Mouse (Mus musculus) limb, embryonic 14.5 days (tissue): Measurements from ENCODE around the gene Cap2. TPM values are rescaled to one million over a fixed set of nuclear protein-coding genes. Genes with fewer than 3 reads are reported as not detected.
A peak's percentile ranks its signal among the peaks of the same experiment; 100 is the strongest.

ENCODE experiments used
- ATAC-seq: fragments of 200-750 bp; cut with Nextera tagmentation; 2 replicates; pipeline ENCODE4 v1.8.0; 2017; ENCODE audit warnings: low read depth, moderate number of reproducible peaks, moderate TSS enrichment; ENCODE audit not compliant: low FRiP score
- DNase-seq: peaks from one replicate; pipeline ENCODE4 v3.0.0-alpha.2; 2015; ENCODE audit warnings: low spot score
- H3K27ac ChIP-seq: fragments of 300-500 bp; sonication (generic); replicated peaks from 2 replicates; pipeline ENCODE4 v1.5.1; 2014; ENCODE audit warnings: low read depth, mild to moderate bottlenecking, low read length, moderate library complexity, mixed read lengths
- H3K27me3 ChIP-seq: fragments of 300-500 bp; sonication (generic); 2 replicates; pipeline ENCODE4 v1.6.1; 2014; ENCODE audit warnings: low read length, mixed read lengths; ENCODE audit not compliant: control insufficient read depth, insufficient read depth
- H3K36me3 ChIP-seq: fragments of 300-500 bp; sonication (generic); 2 replicates; pipeline ENCODE4 v1.6.1; 2014; ENCODE audit warnings: mild to moderate bottlenecking, low read length, moderate library complexity, mixed read lengths; ENCODE audit not compliant: control insufficient read depth, insufficient read depth
- H3K4me1 ChIP-seq: fragments of 300-500 bp; sonication (generic); 2 replicates; pipeline ENCODE4 v1.6.1; 2014; ENCODE audit warnings: antibody characterized with exemption, low read length, mixed read lengths; ENCODE audit not compliant: control insufficient read depth, insufficient read depth
- H3K4me2 ChIP-seq: fragments of 300-500 bp; sonication (generic); replicated peaks from 2 replicates; pipeline ENCODE4 v1.6.1; 2014; ENCODE audit warnings: low read depth, mild to moderate bottlenecking, low read length, moderate library complexity; ENCODE audit not compliant: severe bottlenecking
- H3K4me3 ChIP-seq: fragments of 300-500 bp; sonication (generic); replicated peaks from 2 replicates; pipeline ENCODE4 v1.5.1; 2014; ENCODE audit warnings: low read length
- H3K9ac ChIP-seq: fragments of 300-500 bp; sonication (generic); 2 replicates; pipeline ENCODE4 v1.6.1; 2014; ENCODE audit warnings: mild to moderate bottlenecking, low read depth, low read length, moderate library complexity; ENCODE audit not compliant: severe bottlenecking
- H3K9me3 ChIP-seq: fragments of 300-500 bp; sonication (generic); 2 replicates; pipeline ENCODE4 v1.6.1; 2016; ENCODE audit warnings: low read length; ENCODE audit not compliant: control insufficient read depth
- POLR2A ChIP-seq: fragments of 200-500 bp; IDR thresholded peaks from 2 replicates; pipeline ENCODE4 v1.8.0; 2012; ENCODE audit warnings: inconsistent platforms, mild to moderate bottlenecking, moderate library complexity, borderline replicate concordance; ENCODE audit not compliant: insufficient read depth, insufficient read length; ENCODE audit errors: extremely low read depth
- WGBS: fragments of 180-500 bp; shearing (Covaris S2); extraction: QIAGEN DNeasy Blood & Tissue Kit; methylation state at CpG from one replicate; pipeline ENCODE4 v1.1.7; 2014; 5-methylcytosine and 5-hydroxymethylcytosine counted together
- polyA plus RNA-seq, 2 experiments: library from polyadenylated mRNA; depleted of rRNA in 1 of 2; stranded (reverse) in 1 of 2; unstranded in 1 of 2; fragments of >200 nt; fragmentation: Nextera tagmentation in 1 of 2; extraction: Ambion mirVana in 1 of 2; gene quantifications; 2 replicates each; pipeline versions ENCODE4 v1.2.1 to v1.2.3; 2012 to 2014

Cap2 gene
- polyA plus RNA-seq, 2 experiments = 22.1 to 27.6 TPM

- H3K27me3 ChIP-seq = no peaks in the 10 kb centered on the region
- ATAC-seq (0 out of 2 replicates have a peak, but pooled peaks have one; percentile 30), DNase-seq (no peak)
- H3K9ac ChIP-seq = no peak overlapping the region
- no peak for TF ChIP-seq POLR2A
- H3K36me3 ChIP-seq = no peaks in the 10 kb centered on the region
- no peak overlapping the region for H3K4me3 ChIP-seq
- H3K4me1 ChIP-seq = no peaks in the 10 kb centered on the region
- H3K27ac ChIP-seq = no peak overlapping the region
- H3K9me3 ChIP-seq = no peaks in the 10 kb centered on the region
- WGBS = 81% methylated on average over 18 of the region's 18 CpGs
- no peak overlapping the region for H3K4me2 ChIP-seq
Measured at GRCm38 (mm10) chr13:46525295-46526255, 23.9 kb downstream of the Cap2 start.

DNA sequence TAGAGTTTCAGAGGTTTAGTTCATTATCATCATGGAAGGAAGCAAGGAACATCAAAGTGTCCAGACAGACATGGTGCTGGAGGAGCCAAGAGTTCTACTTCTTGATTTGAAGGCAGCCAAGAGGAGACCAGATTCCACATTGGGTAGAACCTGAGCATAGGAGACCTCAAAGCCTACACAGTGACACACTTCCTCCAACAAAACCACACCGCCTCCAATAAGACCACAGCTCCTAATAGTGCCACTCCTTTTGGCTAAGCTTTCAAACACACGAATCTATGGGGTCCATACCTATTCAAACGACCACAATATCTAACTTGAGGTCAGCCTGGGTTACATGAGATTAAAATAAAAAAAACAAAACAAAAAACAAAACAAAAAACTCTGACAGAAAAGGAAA lies 25.0 kb downstream of the Cap2 start:
- no peak overlapping the region for H3K9ac ChIP-seq
- H3K36me3 ChIP-seq = no peaks in the 10 kb centered on the region
- no peaks in the 10 kb centered on the region for H3K9me3 ChIP-seq
- no peak for ATAC-seq
- no peak overlapping the region for H3K27ac ChIP-seq
- whole genome bisulfite sequencing = 88% methylated on average over 3 of the region's 3 CpGs
- no peak overlapping the region for H3K4me3 ChIP-seq
- no peak for TF ChIP-seq POLR2A
- no peaks in the 10 kb centered on the region for H3K4me1 ChIP-seq
- H3K4me2 ChIP-seq = no peak overlapping the region
- no peak for DNase-seq
- H3K27me3 ChIP-seq = no peaks in the 10 kb centered on the region

- no peak for TF ChIP-seq POLR2A
- no peaks in the 10 kb centered on the region for H3K36me3 ChIP-seq
- no peaks in the 10 kb centered on the region for H3K27me3 ChIP-seq
- H3K4me3 ChIP-seq = no peak overlapping the region
- 88% methylated on average over 5 of the region's 5 CpGs for WGBS
- no peaks in the 10 kb centered on the region for H3K9me3 ChIP-seq
- no peak overlapping the region for H3K27ac ChIP-seq
- no peak overlapping the region for H3K9ac ChIP-seq
- DNase-seq = no peak
- no peaks in the 10 kb centered on the region for H3K4me1 ChIP-seq
- H3K4me2 ChIP-seq = no peak overlapping the region
- no peak for ATAC-seq
Measured at GRCm38 (mm10) chr13:46527340-46527739, 25.7 kb downstream of the Cap2 start.

GRCm38 (mm10) chr13:46529037-46529436 lies 27.4 kb downstream of the Cap2 start:
- H3K27ac ChIP-seq = no peak overlapping the region
- no peak overlapping the region for H3K4me3 ChIP-seq
- H3K4me2 ChIP-seq = no peak overlapping the region
- DNase-seq (no peak), ATAC-seq (no peak)
- H3K9ac ChIP-seq = no peak overlapping the region
- no peaks in the 10 kb centered on the region for H3K36me3 ChIP-seq
- 73% methylated on average over 10 of the region's 10 CpGs for WGBS
- no peaks in the 10 kb centered on the region for H3K27me3 ChIP-seq
- TF ChIP-seq POLR2A = no peak
- H3K9me3 ChIP-seq = no peaks in the 10 kb centered on the region
- H3K4me1 ChIP-seq = 0 out of 2 replicates have a peak, but pooled peaks cover under 1% of the 10 kb centered on the region

DNA sequence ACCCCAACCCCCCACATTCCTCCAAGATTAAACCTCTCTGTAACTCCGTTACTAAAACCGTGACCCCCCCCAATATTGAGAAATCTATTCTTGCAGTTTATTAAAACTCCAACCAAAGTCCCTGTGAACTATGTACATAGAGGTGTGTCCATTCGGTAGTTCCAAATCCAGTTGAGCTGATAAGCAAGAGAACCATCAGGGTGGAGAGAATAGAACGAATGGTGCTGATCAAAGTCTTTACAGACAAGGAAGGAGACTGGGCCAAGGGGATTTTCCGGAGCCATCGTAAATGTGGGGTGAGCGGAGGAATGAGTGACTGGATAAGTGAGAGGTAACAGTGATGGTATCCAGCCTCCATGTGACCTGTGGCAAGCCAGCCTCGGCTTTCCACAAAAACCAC lies 28.9 kb downstream of the Cap2 start:
- Histone ChIP-seq H3K27me3 (no peaks in the 10 kb centered on the region), H3K4me3 (no peak overlapping the region), H3K27ac (no peak overlapping the region), H3K9me3 (no peaks in the 10 kb centered on the region), H3K4me1 (0 out of 2 replicates have a peak, but pooled peaks cover 3% of the 10 kb centered on the region), H3K9ac (no peak overlapping the region), H3K36me3 (no peaks in the 10 kb centered on the region), H3K4me2 (no peak overlapping the region)
- 67% methylated on average over 8 of the region's 8 CpGs for WGBS
- ATAC-seq = no peak
- TF ChIP-seq POLR2A = no peak
- DNase-seq = no peak
